Mouse (Mus musculus) cerebellum, adult 11-12 months (tissue): ENCODE measurements around the gene Sctr.

Experiments
- DNase-seq: peaks from one replicate; pipeline ENCODE4 v3.0.0; 2022

The Sctr gene

GRCm38 (mm10) chr1:120006844-120007790, at the start of gene Sctr:
Gene Sctr, plus strand, starts transcription at chr1:120006894.
- no peak for DNase-seq

- peak; percentile 57 for DNase-seq
Measured at GRCm38 (mm10) chr1:119957716-119958222, 48.9 kb upstream of the Sctr start.

GRCm38 (mm10) chr1:119959464-119959863, 47.2 kb upstream of the Sctr start:
- DNase-seq, result no peak

- DNase-seq, result no peak
Measured at GRCm38 (mm10) chr1:119959920-119960319, 46.8 kb upstream of the Sctr start.

GRCm38 (mm10) chr1:119965804-119966514, 40.7 kb upstream of the Sctr start:
- no peak for DNase-seq

GRCm38 (mm10) chr1:119973117-119973516, 33.6 kb upstream of the Sctr start:
- no peak for DNase-seq

GRCm38 (mm10) chr1:119975141-119975540, 31.6 kb upstream of the Sctr start:
- DNase-seq, result no peak

- DNase-seq, result no peak
Measured at GRCm38 (mm10) chr1:119986555-119986954, 20.1 kb upstream of the Sctr start.

- DNase-seq, result no peak
Measured at GRCm38 (mm10) chr1:119996798-119997581, 9.7 kb upstream of the Sctr start, which contains the start of gene Cfap221. Gene Cfap221, minus strand, starts transcription at chr1:119997234.

- no peak for DNase-seq
Measured at GRCm38 (mm10) chr1:119997644-119998043, 9.1 kb upstream of the Sctr start.

GRCm38 (mm10) chr1:120007851-120008588, 1.3 kb downstream of the Sctr start:
- DNase-seq, result no peak

- DNase-seq, result no peak
Measured at GRCm38 (mm10) chr1:120012638-120013037, 5.9 kb downstream of the Sctr start.

GRCm38 (mm10) chr1:120013111-120013510, 6.4 kb downstream of the Sctr start:
- peak; percentile 37 for DNase-seq

GRCm38 (mm10) chr1:120016240-120016639, 9.5 kb downstream of the Sctr start:
- DNase-seq, result no peak

- no peak for DNase-seq
Measured at GRCm38 (mm10) chr1:120018900-120019299, 12.2 kb downstream of the Sctr start.

GRCm38 (mm10) chr1:120019428-120019827, 12.7 kb downstream of the Sctr start:
- DNase-seq, result no peak

- no peak for DNase-seq
Measured at GRCm38 (mm10) chr1:120020322-120020897, 13.7 kb downstream of the Sctr start.

GRCm38 (mm10) chr1:120021951-120022350, 15.3 kb downstream of the Sctr start:
- DNase-seq, result no peak

- DNase-seq, result no peak
Measured at GRCm38 (mm10) chr1:120024331-120025049, 17.8 kb downstream of the Sctr start.

GRCm38 (mm10) chr1:120025050-120025439, 18.4 kb downstream of the Sctr start:
- DNase-seq, result no peak

GRCm38 (mm10) chr1:120027693-120028092, 21.0 kb downstream of the Sctr start:
- DNase-seq, result peak; percentile 56
